Mouse (Mus musculus) embryo, embryonic 10.5 days (tissue): ENCODE data around the gene Krr1.
A peak's percentile ranks its signal among the peaks of the same experiment; 100 is the strongest.
"Not testable (repeated sequence)": the region's sequence is repeated elsewhere in the genome, so short reads cannot be mapped to it uniquely, and the experiment has no call there.

Experiments
- DNase-seq: peaks from one replicate; pipeline ENCODE4 v3.0.0-alpha.2; 2015; ENCODE audit warnings: low spot score

Krr1 gene

DNA sequence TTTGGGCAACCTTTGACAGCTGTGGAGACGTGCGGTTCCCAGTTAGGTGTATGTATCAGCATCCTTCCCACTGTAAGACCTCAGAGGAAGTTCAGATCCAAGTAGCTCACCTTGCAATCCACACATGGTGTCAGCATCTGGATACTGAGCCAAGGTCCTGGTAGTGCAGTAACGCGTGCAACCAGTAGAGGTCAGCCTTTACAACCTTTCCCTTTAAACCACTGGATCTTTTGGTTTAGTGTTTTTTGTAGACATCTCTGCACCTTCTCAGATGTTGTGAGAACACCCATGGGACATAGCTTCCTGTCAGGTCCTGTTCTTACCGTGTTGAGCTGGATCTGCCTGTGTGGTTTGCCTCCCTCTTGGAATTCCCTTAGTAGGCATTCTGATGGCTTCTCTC is 5.1 kb downstream of the Krr1 start:
- peak; percentile 80 for DNase-seq

DNA sequence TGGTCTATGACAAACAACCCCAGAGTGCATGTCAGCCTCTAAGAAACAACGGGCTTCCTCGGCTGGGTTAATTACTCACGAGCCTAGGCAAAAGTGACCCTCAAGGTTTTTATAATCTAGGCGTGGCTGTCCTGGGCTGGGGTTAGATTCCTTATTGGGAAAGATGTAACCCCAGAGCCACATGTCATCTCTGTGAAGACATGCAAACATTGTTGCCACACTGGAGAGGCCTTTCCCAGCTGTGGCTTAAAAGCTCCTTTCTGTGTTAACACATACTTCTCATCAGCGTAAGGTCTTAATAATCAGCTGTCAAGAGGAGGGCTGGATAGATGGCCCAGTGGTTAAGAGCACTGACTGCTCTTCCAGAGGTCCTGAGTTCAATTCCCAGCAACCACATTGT is 10.6 kb downstream of the Krr1 start:
- DNase-seq = no peak

DNA sequence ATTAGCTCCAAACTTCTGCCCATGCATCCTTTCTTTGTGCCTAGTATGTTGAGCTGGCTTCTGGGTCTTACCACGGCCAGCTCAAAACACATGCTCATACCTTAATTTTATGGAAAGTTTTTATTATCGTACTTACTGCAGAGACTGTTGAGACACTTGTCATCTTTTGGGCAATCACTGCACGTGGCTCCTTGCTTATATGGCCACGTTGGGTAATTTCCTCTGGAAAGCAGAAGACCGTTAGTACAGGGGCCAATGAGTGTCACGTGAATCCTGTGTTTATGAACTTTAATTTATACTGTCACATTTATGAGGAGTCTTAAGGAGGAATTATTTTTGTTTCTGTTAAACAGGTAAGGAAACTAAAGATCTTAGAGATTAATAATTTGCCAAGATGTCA is 14.0 kb downstream of the Krr1 start:
- no peak for DNase-seq

DNA sequence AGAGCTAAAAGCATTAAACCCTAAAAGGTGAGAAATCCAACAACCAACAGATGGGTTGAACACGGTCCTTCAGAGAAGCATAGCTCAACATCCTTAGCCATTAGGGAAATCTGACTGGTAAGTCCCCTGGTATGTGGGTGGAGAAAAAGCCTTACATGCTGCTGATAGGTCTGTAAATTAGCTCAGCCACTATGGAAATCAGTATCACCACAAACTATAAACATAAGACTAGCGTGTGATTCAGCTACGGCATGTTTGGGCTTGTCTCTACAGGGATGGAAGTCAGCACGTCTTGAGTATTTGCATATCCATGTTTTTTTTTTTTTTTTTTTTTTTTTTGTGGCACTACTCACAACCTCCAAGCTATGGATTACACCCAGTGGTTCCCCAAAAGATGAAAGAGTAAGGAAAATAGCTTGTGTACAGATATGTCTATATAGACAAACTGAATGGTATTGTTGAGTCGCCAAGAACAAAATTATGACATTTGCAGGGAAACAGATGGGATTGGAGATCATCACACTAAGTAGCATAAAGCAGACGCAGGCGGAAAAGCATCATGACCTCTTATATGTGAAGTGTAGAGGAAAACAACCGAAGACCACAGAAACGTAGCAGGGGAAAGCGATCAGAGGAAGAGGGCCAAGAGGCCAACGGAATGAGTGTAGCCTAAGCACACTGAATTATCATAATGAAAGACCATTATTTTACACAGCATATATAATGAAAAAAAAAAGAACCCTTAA is 23.5 kb downstream of the Krr1 start:
- no peak for DNase-seq

DNA sequence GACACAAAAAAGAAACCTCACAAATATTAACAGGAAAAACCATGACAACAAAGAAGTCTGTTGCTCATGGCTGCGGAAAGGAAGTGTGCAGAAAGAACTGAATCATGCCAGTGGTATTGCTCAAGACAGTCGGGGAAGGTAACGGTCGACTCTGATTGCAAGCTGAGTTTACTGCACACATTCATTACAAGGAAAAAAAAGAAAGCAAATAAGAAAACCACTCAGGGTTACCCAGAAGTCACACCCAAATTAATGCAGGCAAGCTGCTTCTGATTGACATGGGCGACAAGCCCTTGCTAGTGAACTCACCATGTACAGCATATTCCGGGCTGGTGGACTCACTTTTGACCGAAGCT is 24.1 kb downstream of the Krr1 start:
- no peak for DNase-seq

DNA sequence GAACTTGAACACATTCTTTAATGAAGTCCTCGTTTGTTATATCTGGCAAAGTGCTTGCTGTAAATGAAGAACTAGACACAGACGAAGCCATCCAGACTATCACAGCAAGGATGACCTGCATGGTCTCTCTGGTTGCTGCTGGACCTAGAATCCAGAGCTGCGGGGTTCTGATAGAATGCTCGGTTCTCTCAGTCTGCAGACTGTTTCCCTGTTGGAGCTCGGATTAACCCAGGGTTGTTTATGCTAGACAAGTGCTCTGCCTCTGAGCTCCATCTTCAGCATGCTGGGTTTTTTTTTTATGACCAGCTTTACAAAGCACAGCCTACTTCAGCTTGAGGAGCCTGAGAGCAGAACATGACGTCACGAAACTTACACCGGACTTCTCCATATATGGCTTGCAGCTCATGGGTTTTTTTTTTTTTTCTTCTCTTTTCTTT is 24.5 kb downstream of the Krr1 start:
- no peak for DNase-seq

DNA sequence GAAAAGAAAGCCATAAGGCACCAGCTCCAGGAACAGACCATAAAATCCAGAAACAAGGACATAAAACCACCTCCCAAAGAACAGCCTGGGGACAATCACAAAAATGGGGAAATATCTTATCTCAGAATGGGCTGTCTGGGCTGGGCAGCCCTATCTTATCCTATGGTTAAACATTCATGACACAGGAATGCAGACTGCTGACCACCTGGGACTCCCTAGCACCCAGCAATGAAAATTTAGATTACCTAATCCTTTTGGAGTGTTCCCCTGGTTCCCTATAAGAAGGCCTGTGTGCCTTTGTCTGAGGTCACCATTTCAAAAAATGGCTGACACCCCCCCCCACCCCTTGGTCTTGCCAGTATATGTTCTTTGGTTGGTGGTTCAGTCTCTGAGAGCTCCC is 25.2 kb downstream of the Krr1 start:
- DNase-seq = no peak

DNA sequence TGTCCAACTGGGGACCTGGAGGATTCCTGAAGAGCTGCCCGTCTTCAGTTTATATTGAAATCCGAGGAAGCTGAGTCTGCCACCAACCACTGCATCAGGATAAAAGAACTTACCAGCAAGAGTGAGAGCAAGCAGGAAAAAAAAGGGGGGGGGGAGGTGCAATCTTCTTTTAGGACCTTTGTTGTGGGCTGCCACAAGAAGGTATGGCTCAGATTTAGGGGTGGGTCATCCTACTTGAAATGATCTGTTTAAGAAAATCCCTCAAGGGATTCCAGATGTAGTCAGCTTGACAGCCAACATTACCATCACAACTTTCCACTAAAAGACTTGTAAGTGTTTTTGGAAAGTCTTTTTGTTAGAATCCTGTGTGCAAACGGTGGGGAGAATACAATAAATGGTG is 27.3 kb downstream of the Krr1 start:
- DNase-seq = no peak

DNA sequence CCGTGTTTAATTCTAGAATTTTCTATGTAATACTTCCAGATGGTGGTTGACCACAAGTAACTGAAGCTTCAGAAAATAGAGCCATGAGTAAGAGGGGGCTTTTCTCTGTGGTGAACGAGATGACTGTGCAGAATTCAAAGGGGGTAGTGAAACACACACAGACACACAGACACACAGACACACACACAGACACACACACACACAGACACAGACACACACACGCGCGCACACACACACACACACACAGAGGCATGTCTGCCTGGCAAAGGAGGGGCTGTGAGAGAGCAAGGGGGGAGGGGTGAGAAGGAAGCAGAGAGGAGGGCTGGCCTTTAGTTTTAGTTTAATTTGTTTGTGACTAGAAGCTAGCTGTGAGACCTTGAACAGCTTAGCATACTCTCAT is 28.1 kb downstream of the Krr1 start:
- no peak for DNase-seq

DNA sequence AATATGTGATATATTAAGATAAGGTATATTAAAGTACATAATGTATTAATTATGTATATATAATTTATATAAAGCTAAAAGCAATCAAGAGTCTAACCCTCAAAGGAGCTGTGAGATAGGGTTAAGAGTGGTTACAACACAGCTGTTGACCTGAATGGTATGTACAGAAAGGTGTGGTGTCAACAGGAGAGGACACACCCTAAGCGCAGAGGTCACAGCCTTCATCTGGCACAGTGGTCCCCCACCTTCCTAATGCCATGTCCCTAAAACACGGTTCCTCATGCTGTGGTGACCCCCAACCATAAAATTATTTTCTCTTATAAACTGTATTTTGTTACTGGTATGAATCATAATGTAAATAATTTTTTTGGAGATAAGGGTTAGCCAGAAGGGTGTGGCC is 28.9 kb downstream of the Krr1 start:
- DNase-seq = no peak

DNA sequence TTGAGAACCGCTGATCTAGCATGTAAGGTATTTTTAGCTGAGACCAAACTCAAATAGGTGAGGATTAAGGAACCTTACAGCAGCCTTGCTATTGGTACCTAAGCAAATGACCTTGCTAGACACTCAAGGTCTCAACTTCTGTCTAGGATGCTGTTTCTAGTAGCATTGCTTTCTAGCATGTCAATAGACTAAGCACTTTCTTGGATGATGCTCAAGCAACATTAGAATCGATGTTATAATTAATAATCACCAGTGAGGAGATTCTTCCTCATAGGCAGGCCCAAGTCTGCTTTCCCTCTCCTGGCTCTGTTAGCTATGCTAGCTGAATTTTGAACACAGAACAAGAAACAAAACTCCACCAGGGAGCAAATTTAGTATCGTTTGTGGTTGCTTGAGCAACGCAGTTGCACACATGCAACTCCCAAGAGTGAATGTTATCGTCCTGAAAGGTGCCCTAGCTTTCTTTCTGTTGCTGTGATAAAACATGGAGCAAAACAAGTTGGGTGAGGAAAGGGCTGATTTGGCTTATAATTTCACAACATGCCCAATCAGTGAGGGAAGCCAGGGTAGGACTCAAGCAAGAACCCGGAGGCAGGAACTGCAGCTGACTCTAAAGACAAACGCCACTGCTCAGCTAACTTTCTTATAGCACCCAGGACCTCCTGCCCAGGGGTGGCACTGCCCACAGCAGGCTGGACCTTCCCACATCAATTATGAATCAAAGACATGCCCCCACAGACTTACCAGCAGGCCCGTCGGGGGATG is 29.5 kb downstream of the Krr1 start:
- DNase-seq = no peak

DNA sequence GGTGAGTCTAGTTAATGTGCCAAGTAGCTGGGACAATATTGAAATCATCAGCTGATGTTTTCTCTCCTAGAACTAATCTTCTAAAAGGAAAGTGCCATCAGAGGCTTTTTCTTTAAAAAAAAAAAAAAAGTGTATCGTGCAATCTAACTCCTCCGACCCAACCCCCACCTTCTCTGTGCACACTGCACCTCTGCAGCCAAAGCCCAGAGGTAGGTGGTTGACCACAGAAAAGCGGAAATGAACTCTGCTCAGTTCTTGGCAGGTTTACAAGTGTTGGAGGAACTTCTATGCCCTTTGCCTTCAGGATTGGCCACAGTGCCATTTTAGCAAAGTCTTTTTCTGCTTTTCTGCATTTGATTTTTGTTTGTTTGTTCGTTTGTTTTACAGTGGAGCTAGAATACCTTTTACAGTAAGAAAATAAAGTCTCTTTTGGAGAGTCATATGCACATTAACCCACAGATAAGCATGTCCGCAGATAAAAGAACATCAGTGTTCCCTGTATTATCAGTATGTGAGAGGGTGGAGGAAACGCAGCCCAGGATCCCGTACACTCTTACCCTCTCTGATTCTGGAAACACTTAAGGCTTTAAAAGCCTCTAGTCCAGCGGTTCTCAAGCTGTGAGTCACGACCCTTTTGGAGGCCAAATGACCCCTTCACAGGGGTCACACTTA is 30.2 kb downstream of the Krr1 start, which contains the start of gene Glipr1:
Glipr1 (minus strand) TSS at position 88 of the 672 bp plus-strand sequence.
- DNase-seq = no peak

DNA sequence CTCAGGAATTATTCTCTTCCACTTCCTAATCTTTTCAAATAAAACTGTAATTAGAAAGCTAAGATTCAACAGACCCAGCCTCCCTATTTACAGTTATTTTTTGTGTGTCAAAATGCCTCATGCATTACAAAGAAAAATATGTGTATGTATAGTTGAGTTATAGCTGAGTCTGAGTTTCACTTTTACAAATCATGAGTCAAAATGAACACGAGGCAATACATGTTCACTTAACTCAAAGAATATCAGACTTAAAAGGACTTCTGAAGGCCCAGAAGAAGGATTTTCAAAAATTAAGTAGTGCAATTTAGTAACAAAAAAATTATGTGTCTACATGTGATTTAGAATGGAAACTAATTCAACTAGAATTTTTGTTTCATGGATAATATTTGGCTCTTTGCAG is 37.0 kb downstream of the Krr1 start:
- DNase-seq = not testable (repeated sequence)

DNA sequence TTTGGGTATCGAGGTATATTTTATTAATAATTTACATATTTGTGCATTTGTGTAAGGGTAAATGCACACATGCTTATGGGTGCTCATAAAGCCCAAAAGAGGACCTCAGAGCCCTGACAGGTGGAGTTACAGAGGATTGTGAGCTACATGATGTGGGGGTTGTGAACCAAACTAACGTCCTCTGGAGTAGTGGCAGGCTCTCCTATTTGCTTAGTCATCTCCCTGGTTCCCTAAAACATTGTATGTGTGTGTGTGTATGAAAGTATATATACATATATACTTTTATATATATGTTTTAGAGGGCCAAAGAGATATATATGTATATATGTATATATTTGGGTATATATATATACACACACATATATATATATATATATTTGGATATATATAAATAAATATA is 51.1 kb downstream of the Krr1 start:
- DNase-seq = no peak

DNA sequence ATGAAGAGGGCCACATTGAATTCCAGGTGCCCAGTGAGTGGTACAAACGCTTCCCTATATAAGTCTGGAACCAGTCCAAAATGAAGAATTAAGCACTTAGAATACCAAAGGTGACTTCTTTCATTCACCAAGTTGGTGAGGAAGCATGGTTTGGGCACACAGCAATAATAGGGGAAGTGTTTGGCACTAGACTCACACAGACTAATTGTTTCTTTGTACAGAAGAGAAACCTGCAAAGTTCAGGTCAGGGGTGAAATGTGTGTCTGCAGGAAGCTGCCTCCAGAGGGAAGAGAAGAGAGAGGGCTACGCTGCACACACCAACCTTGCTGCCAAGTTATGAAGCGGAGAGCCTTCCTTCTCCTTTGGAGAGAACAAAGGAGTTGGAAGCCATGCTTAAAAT is 56.2 kb downstream of the Krr1 start:
- DNase-seq = not testable (repeated sequence)
